Mouse (Mus musculus): ENCODE measurements around the gene Akap8. TPM values are rescaled to one million over a fixed set of nuclear protein-coding genes. Genes with fewer than 3 reads are reported as not detected.
A peak's percentile ranks its signal among the peaks of the same experiment; 100 is the strongest.

The Akap8 gene
- polyA plus RNA-seq, 1 experiment from 2014 or later: 144 TPM

- WGBS: 79% methylated on average over 1 of the region's 1 CpGs
- Histone ChIP-seq H3K4me3 (no peak overlapping the region), H3K9me3 (no peaks in the 10 kb centered on the region), H3K36me3 (replicated peaks) (peaks cover 76% of the 10 kb centered on the region), H3K4me1 (no peaks in the 10 kb centered on the region), H3K27me3 (ENCODE audit: poor library complexity, severe bottlenecking) (no peaks in the 10 kb centered on the region), H3K27ac (no peak overlapping the region)
- DNase-seq (ENCODE audit: extremely low spot score, low spot score): no peak
These were observed 19.1 kb upstream of the Akap8 start for GRCm38 (mm10) chr17:32340110-32340509.

GRCm38 (mm10) chr17:32335869-32336268 lies 14.8 kb upstream of the Akap8 start:
- DNase-seq (ENCODE audit: extremely low spot score, low spot score): no peak

GRCm38 (mm10) chr17:32334921-32335320 lies 13.9 kb upstream of the Akap8 start:
- H3K9me3 ChIP-seq: no peaks in the 10 kb centered on the region
- H3K27me3 ChIP-seq (ENCODE audit: poor library complexity, severe bottlenecking): no peaks in the 10 kb centered on the region
- DNase-seq (ENCODE audit: extremely low spot score, low spot score): no peak
- H3K36me3 ChIP-seq (replicated peaks): peaks cover 94% of the 10 kb centered on the region
- H3K27ac ChIP-seq: no peak overlapping the region
- H3K4me1 ChIP-seq: no peaks in the 10 kb centered on the region
- no peak overlapping the region for H3K4me3 ChIP-seq
- 95% methylated on average over 12 of the region's 12 CpGs for WGBS

More at GRCm38 (mm10) chr17:32335869-32336268, 14.8 kb upstream of the Akap8 start:
- no peaks in the 10 kb centered on the region for H3K9me3 ChIP-seq
- WGBS: 85% methylated on average over 2 of the region's 2 CpGs
- peaks cover 86% of the 10 kb centered on the region for H3K36me3 ChIP-seq (replicated peaks)
- H3K27me3 ChIP-seq (ENCODE audit: poor library complexity, severe bottlenecking): no peaks in the 10 kb centered on the region
- H3K4me3 ChIP-seq: no peak overlapping the region
- H3K4me1 ChIP-seq: no peaks in the 10 kb centered on the region
- no peak overlapping the region for H3K27ac ChIP-seq

GRCm38 (mm10) chr17:32333675-32334303 lies 12.8 kb upstream of the Akap8 start:
- WGBS: 89% methylated on average over 31 of the region's 31 CpGs
- DNase-seq (ENCODE audit: extremely low spot score, low spot score): no peak
- no peaks in the 10 kb centered on the region for H3K27me3 ChIP-seq (ENCODE audit: poor library complexity, severe bottlenecking)
- H3K4me1 ChIP-seq: no peaks in the 10 kb centered on the region
- H3K4me3 ChIP-seq: no peak overlapping the region
- H3K9me3 ChIP-seq: no peaks in the 10 kb centered on the region
- H3K36me3 ChIP-seq (replicated peaks): peaks cover 96% of the 10 kb centered on the region
- H3K27ac ChIP-seq: 0 out of 2 replicates have a peak overlapping the region, but pooled peaks have one; percentile 8

GRCm38 (mm10) chr17:32327501-32327900 lies 6.5 kb upstream of the Akap8 start:
- Histone ChIP-seq H3K27me3 (ENCODE audit: poor library complexity, severe bottlenecking) (no peaks in the 10 kb centered on the region), H3K36me3 (replicated peaks) (peaks cover 92% of the 10 kb centered on the region), H3K9me3 (no peaks in the 10 kb centered on the region), H3K4me1 (peaks cover 4% of the 10 kb centered on the region), H3K4me3 (no peak overlapping the region), H3K27ac (no peak overlapping the region)
- DNase-seq (ENCODE audit: extremely low spot score, low spot score): no peak

- no peaks in the 10 kb centered on the region for H3K9me3 ChIP-seq
- H3K4me3 ChIP-seq: peak overlapping the region; percentile 97; the same call in 1 of the 2 replicates
- no peak for DNase-seq (ENCODE audit: extremely low spot score, low spot score)
- H3K27ac ChIP-seq: no peak overlapping the region
- no peaks in the 10 kb centered on the region for H3K27me3 ChIP-seq (ENCODE audit: poor library complexity, severe bottlenecking)
- WGBS: 88% methylated on average over 1 of the region's 1 CpGs
- H3K4me1 ChIP-seq: peaks cover 34% of the 10 kb centered on the region
- H3K36me3 ChIP-seq (replicated peaks): peaks cover 64% of the 10 kb centered on the region
These were observed 1.8 kb upstream of the Akap8 start for GRCm38 (mm10) chr17:32322809-32323208.

- WGBS: 32% methylated on average over 6 of the region's 6 CpGs
- no peaks in the 10 kb centered on the region for H3K27me3 ChIP-seq (ENCODE audit: poor library complexity, severe bottlenecking)
- no peak for DNase-seq (ENCODE audit: extremely low spot score, low spot score)
- peaks cover 65% of the 10 kb centered on the region for H3K36me3 ChIP-seq (replicated peaks)
- H3K27ac ChIP-seq: peak overlapping the region; percentile 95
- peaks cover 34% of the 10 kb centered on the region for H3K4me1 ChIP-seq
- H3K4me3 ChIP-seq: peak overlapping the region; percentile 97
- no peaks in the 10 kb centered on the region for H3K9me3 ChIP-seq
These were observed 798 bp upstream of the Akap8 start for GRCm38 (mm10) chr17:32321836-32322235.

- Histone ChIP-seq H3K27ac (peak overlapping the region; percentile 95), H3K9me3 (no peaks in the 10 kb centered on the region), H3K4me3 (peak overlapping the region; percentile 97), H3K27me3 (ENCODE audit: poor library complexity, severe bottlenecking) (no peaks in the 10 kb centered on the region), H3K4me1 (peaks cover 34% of the 10 kb centered on the region), H3K36me3 (replicated peaks) (peaks cover 65% of the 10 kb centered on the region)
- DNase-seq (ENCODE audit: extremely low spot score, low spot score): no peak
- WGBS: 0% methylated on average over 23 of the region's 23 CpGs
These were observed 324 bp upstream of the Akap8 start for GRCm38 (mm10) chr17:32321390-32321734.

GRCm38 (mm10) chr17:32319950-32320349 lies 1.1 kb downstream of the Akap8 start:
- H3K36me3 ChIP-seq (replicated peaks): peaks cover 65% of the 10 kb centered on the region
- peak overlapping the region; percentile 95 for H3K27ac ChIP-seq
- no peaks in the 10 kb centered on the region for H3K9me3 ChIP-seq
- 1% methylated on average over 7 of the region's 7 CpGs for WGBS
- no peak for DNase-seq (ENCODE audit: extremely low spot score, low spot score)
- H3K27me3 ChIP-seq (ENCODE audit: poor library complexity, severe bottlenecking): no peaks in the 10 kb centered on the region
- peak overlapping the region; percentile 97 for H3K4me3 ChIP-seq
- peaks cover 34% of the 10 kb centered on the region for H3K4me1 ChIP-seq

GRCm38 (mm10) chr17:32317708-32318107 lies 3.3 kb downstream of the Akap8 start:
- no peak for DNase-seq (ENCODE audit: extremely low spot score, low spot score)
- Histone ChIP-seq H3K4me1 (peaks cover 31% of the 10 kb centered on the region), H3K27me3 (ENCODE audit: poor library complexity, severe bottlenecking) (no peaks in the 10 kb centered on the region), H3K4me3 (no peak overlapping the region), H3K36me3 (replicated peaks) (peaks cover 67% of the 10 kb centered on the region), H3K9me3 (no peaks in the 10 kb centered on the region), H3K27ac (no peak overlapping the region)
- 88% methylated on average over 3 of the region's 3 CpGs for WGBS

GRCm38 (mm10) chr17:32317032-32317431 lies 4.0 kb downstream of the Akap8 start:
- WGBS: 95% methylated on average over 8 of the region's 8 CpGs
- Histone ChIP-seq H3K36me3 (replicated peaks) (peaks cover 74% of the 10 kb centered on the region), H3K27ac (no peak overlapping the region), H3K4me3 (no peak overlapping the region), H3K27me3 (ENCODE audit: poor library complexity, severe bottlenecking) (no peaks in the 10 kb centered on the region), H3K4me1 (peaks cover 25% of the 10 kb centered on the region), H3K9me3 (no peaks in the 10 kb centered on the region)
- no peak for DNase-seq (ENCODE audit: extremely low spot score, low spot score)

- DNase-seq (ENCODE audit: extremely low spot score, low spot score): no peak
- no peak overlapping the region for H3K27ac ChIP-seq
- peaks cover 88% of the 10 kb centered on the region for H3K36me3 ChIP-seq (replicated peaks)
- no peaks in the 10 kb centered on the region for H3K9me3 ChIP-seq
- no peak overlapping the region for H3K4me3 ChIP-seq
- 98% methylated on average over 5 of the region's 5 CpGs for WGBS
- H3K4me1 ChIP-seq: peaks cover 17% of the 10 kb centered on the region
- H3K27me3 ChIP-seq (ENCODE audit: poor library complexity, severe bottlenecking): no peaks in the 10 kb centered on the region
These were observed 5.5 kb downstream of the Akap8 start for GRCm38 (mm10) chr17:32315560-32315959.

GRCm38 (mm10) chr17:32313892-32314291 lies 7.1 kb downstream of the Akap8 start:
- Histone ChIP-seq H3K4me3 (no peak overlapping the region), H3K9me3 (no peaks in the 10 kb centered on the region), H3K36me3 (replicated peaks) (peaks cover 100% of the 10 kb centered on the region), H3K27me3 (ENCODE audit: poor library complexity, severe bottlenecking) (no peaks in the 10 kb centered on the region), H3K27ac (no peak overlapping the region), H3K4me1 (peaks cover 6% of the 10 kb centered on the region)
- no peak for DNase-seq (ENCODE audit: extremely low spot score, low spot score)
- 86% methylated on average over 5 of the region's 5 CpGs for WGBS

GRCm38 (mm10) chr17:32312801-32313200 lies 8.2 kb downstream of the Akap8 start:
- no peak overlapping the region for H3K27ac ChIP-seq
- no peak for DNase-seq (ENCODE audit: extremely low spot score, low spot score)
- peaks cover 100% of the 10 kb centered on the region for H3K36me3 ChIP-seq (replicated peaks)
- no peak overlapping the region for H3K4me3 ChIP-seq
- H3K27me3 ChIP-seq (ENCODE audit: poor library complexity, severe bottlenecking): no peaks in the 10 kb centered on the region
- H3K4me1 ChIP-seq: no peaks in the 10 kb centered on the region
- 97% methylated on average over 8 of the region's 8 CpGs for WGBS
- H3K9me3 ChIP-seq: no peaks in the 10 kb centered on the region
